Mouse (Mus musculus): ENCODE data around the gene Slc7a7. TPM values are rescaled to one million over a fixed set of nuclear protein-coding genes. Genes with fewer than 3 reads are reported as not detected.

The Slc7a7 gene
- polyA plus RNA-seq, 1 experiment from 2014 or later, result 8.0 TPM

GRCm38 (mm10) chr14:54409980-54410810 is 7.4 kb downstream of the Slc7a7 start:
- Histone ChIP-seq H3K27me3 (ENCODE audit: control insufficient read depth, insufficient read depth, low read length) (no peaks in the 10 kb centered on the region), H3K4me2 (peak overlapping the region; percentile 28), H3K27ac (ENCODE audit: low read depth, low read length) (peak overlapping the region; percentile 66), H3K36me3 (ENCODE audit: control insufficient read depth, insufficient read depth, low read length) (no peaks in the 10 kb centered on the region), H3K4me3 (ENCODE audit: low read depth, low read length) (no peak overlapping the region), H3K9me3 (replicated peaks; ENCODE audit: control insufficient read depth, low read length) (no peaks in the 10 kb centered on the region), H3K4me1 (ENCODE audit: control insufficient read depth, insufficient read depth, low read length) (peaks cover 23% of the 10 kb centered on the region), H3K9ac (ENCODE audit: low read depth, low read length) (peak overlapping the region; percentile 30)
- WGBS (ENCODE audit: insufficient replicate concordance), result 25% methylated on average over 17 of the region's 17 CpGs
- no peak for ATAC-seq (replicated peaks; ENCODE audit: insufficient number of reproducible peaks, low FRiP score, low TSS enrichment)

- no peak overlapping the region for H3K9ac ChIP-seq (ENCODE audit: low read depth, low read length)
- no peak overlapping the region for H3K27ac ChIP-seq (ENCODE audit: low read depth, low read length)
- 69% methylated on average over 7 of the region's 7 CpGs for WGBS (ENCODE audit: insufficient replicate concordance)
- H3K36me3 ChIP-seq (ENCODE audit: control insufficient read depth, insufficient read depth, low read length), result no peaks in the 10 kb centered on the region
- no peaks in the 10 kb centered on the region for H3K9me3 ChIP-seq (replicated peaks; ENCODE audit: control insufficient read depth, low read length)
- no peak overlapping the region; the same call in 1 of the 2 replicates for H3K4me2 ChIP-seq
- no peak for ATAC-seq (replicated peaks; ENCODE audit: insufficient number of reproducible peaks, low FRiP score, low TSS enrichment)
- peaks cover 20% of the 10 kb centered on the region for H3K4me1 ChIP-seq (ENCODE audit: control insufficient read depth, insufficient read depth, low read length)
- no peaks in the 10 kb centered on the region for H3K27me3 ChIP-seq (ENCODE audit: control insufficient read depth, insufficient read depth, low read length)
- H3K4me3 ChIP-seq (ENCODE audit: low read depth, low read length), result no peak overlapping the region
These were observed 8.4 kb downstream of the Slc7a7 start for GRCm38 (mm10) chr14:54409057-54409645.

GRCm38 (mm10) chr14:54408336-54409056 is 9.1 kb downstream of the Slc7a7 start:
- H3K36me3 ChIP-seq (ENCODE audit: control insufficient read depth, insufficient read depth, low read length), result no peaks in the 10 kb centered on the region
- H3K4me1 ChIP-seq (ENCODE audit: control insufficient read depth, insufficient read depth, low read length), result peaks cover 13% of the 10 kb centered on the region
- no peak overlapping the region for H3K27ac ChIP-seq (ENCODE audit: low read depth, low read length)
- WGBS (ENCODE audit: insufficient replicate concordance), result 81% methylated on average over 25 of the region's 25 CpGs
- no peaks in the 10 kb centered on the region for H3K9me3 ChIP-seq (replicated peaks; ENCODE audit: control insufficient read depth, low read length)
- no peak for ATAC-seq (replicated peaks; ENCODE audit: insufficient number of reproducible peaks, low FRiP score, low TSS enrichment)
- no peak overlapping the region for H3K4me3 ChIP-seq (ENCODE audit: low read depth, low read length)
- H3K27me3 ChIP-seq (ENCODE audit: control insufficient read depth, insufficient read depth, low read length), result no peaks in the 10 kb centered on the region
- no peak overlapping the region; the same call in 1 of the 2 replicates for H3K4me2 ChIP-seq
- no peak overlapping the region for H3K9ac ChIP-seq (ENCODE audit: low read depth, low read length)

GRCm38 (mm10) chr14:54401723-54402122 is 15.9 kb downstream of the Slc7a7 start:
- WGBS (ENCODE audit: insufficient replicate concordance), result 64% methylated on average over 3 of the region's 3 CpGs
- Histone ChIP-seq H3K36me3 (ENCODE audit: control insufficient read depth, insufficient read depth, low read length) (no peaks in the 10 kb centered on the region), H3K4me2 (no peak overlapping the region), H3K4me1 (ENCODE audit: control insufficient read depth, insufficient read depth, low read length) (no peaks in the 10 kb centered on the region), H3K9ac (ENCODE audit: low read depth, low read length) (no peak overlapping the region), H3K27me3 (ENCODE audit: control insufficient read depth, insufficient read depth, low read length) (no peaks in the 10 kb centered on the region), H3K27ac (ENCODE audit: low read depth, low read length) (no peak overlapping the region), H3K4me3 (ENCODE audit: low read depth, low read length) (no peak overlapping the region), H3K9me3 (replicated peaks; ENCODE audit: control insufficient read depth, low read length) (no peaks in the 10 kb centered on the region)
- no peak for ATAC-seq (replicated peaks; ENCODE audit: insufficient number of reproducible peaks, low FRiP score, low TSS enrichment)

GRCm38 (mm10) chr14:54398921-54399382 is 18.6 kb downstream of the Slc7a7 start:
- Histone ChIP-seq H3K27me3 (ENCODE audit: control insufficient read depth, insufficient read depth, low read length) (no peaks in the 10 kb centered on the region), H3K4me3 (ENCODE audit: low read depth, low read length) (no peak overlapping the region), H3K36me3 (ENCODE audit: control insufficient read depth, insufficient read depth, low read length) (no peaks in the 10 kb centered on the region), H3K9ac (ENCODE audit: low read depth, low read length) (no peak overlapping the region), H3K9me3 (replicated peaks; ENCODE audit: control insufficient read depth, low read length) (no peaks in the 10 kb centered on the region), H3K4me1 (ENCODE audit: control insufficient read depth, insufficient read depth, low read length) (no peaks in the 10 kb centered on the region), H3K27ac (ENCODE audit: low read depth, low read length) (no peak overlapping the region), H3K4me2 (no peak overlapping the region)
- no peak for ATAC-seq (replicated peaks; ENCODE audit: insufficient number of reproducible peaks, low FRiP score, low TSS enrichment)
- 49% methylated on average over 8 of the region's 8 CpGs for WGBS (ENCODE audit: insufficient replicate concordance)

- ATAC-seq (replicated peaks; ENCODE audit: insufficient number of reproducible peaks, low FRiP score, low TSS enrichment), result no peak
- no peak overlapping the region for H3K9ac ChIP-seq (ENCODE audit: low read depth, low read length)
- no peaks in the 10 kb centered on the region for H3K36me3 ChIP-seq (ENCODE audit: control insufficient read depth, insufficient read depth, low read length)
- no peak overlapping the region for H3K4me2 ChIP-seq
- no peak overlapping the region for H3K4me3 ChIP-seq (ENCODE audit: low read depth, low read length)
- H3K4me1 ChIP-seq (ENCODE audit: control insufficient read depth, insufficient read depth, low read length), result no peaks in the 10 kb centered on the region
- no peaks in the 10 kb centered on the region for H3K9me3 ChIP-seq (replicated peaks; ENCODE audit: control insufficient read depth, low read length)
- no peak overlapping the region for H3K27ac ChIP-seq (ENCODE audit: low read depth, low read length)
- no peaks in the 10 kb centered on the region for H3K27me3 ChIP-seq (ENCODE audit: control insufficient read depth, insufficient read depth, low read length)
- WGBS (ENCODE audit: insufficient replicate concordance), result 65% methylated on average over 7 of the region's 7 CpGs
These were observed 19.1 kb downstream of the Slc7a7 start for GRCm38 (mm10) chr14:54398528-54398916.

- 74% methylated on average over 7 of the region's 7 CpGs for WGBS (ENCODE audit: insufficient replicate concordance)
- no peaks in the 10 kb centered on the region for H3K27me3 ChIP-seq (ENCODE audit: control insufficient read depth, insufficient read depth, low read length)
- no peak overlapping the region for H3K4me3 ChIP-seq (ENCODE audit: low read depth, low read length)
- no peaks in the 10 kb centered on the region for H3K9me3 ChIP-seq (replicated peaks; ENCODE audit: control insufficient read depth, low read length)
- H3K9ac ChIP-seq (ENCODE audit: low read depth, low read length), result no peak overlapping the region
- no peaks in the 10 kb centered on the region for H3K36me3 ChIP-seq (ENCODE audit: control insufficient read depth, insufficient read depth, low read length)
- no peak for ATAC-seq (replicated peaks; ENCODE audit: insufficient number of reproducible peaks, low FRiP score, low TSS enrichment)
- H3K27ac ChIP-seq (ENCODE audit: low read depth, low read length), result no peak overlapping the region
- no peak overlapping the region for H3K4me2 ChIP-seq
- H3K4me1 ChIP-seq (ENCODE audit: control insufficient read depth, insufficient read depth, low read length), result no peaks in the 10 kb centered on the region
These were observed 19.6 kb downstream of the Slc7a7 start for GRCm38 (mm10) chr14:54397872-54398527.

- no peak overlapping the region for H3K9ac ChIP-seq (ENCODE audit: low read depth, low read length)
- 69% methylated on average over 7 of the region's 7 CpGs for WGBS (ENCODE audit: insufficient replicate concordance)
- no peaks in the 10 kb centered on the region for H3K27me3 ChIP-seq (ENCODE audit: control insufficient read depth, insufficient read depth, low read length)
- no peaks in the 10 kb centered on the region for H3K9me3 ChIP-seq (replicated peaks; ENCODE audit: control insufficient read depth, low read length)
- no peaks in the 10 kb centered on the region for H3K36me3 ChIP-seq (ENCODE audit: control insufficient read depth, insufficient read depth, low read length)
- H3K4me1 ChIP-seq (ENCODE audit: control insufficient read depth, insufficient read depth, low read length), result no peaks in the 10 kb centered on the region
- ATAC-seq (replicated peaks; ENCODE audit: insufficient number of reproducible peaks, low FRiP score, low TSS enrichment), result no peak
- H3K4me2 ChIP-seq, result no peak overlapping the region
- no peak overlapping the region for H3K4me3 ChIP-seq (ENCODE audit: low read depth, low read length)
- H3K27ac ChIP-seq (ENCODE audit: low read depth, low read length), result no peak overlapping the region
These were observed 20.9 kb downstream of the Slc7a7 start for GRCm38 (mm10) chr14:54396685-54397084.
